Mouse (Mus musculus): ENCODE measurements around the gene Lrp3. TPM values are rescaled to one million over a fixed set of nuclear protein-coding genes. Genes with fewer than 3 reads are reported as not detected.

Lrp3 gene
- polyA plus RNA-seq, 1 experiment from 2014 or later: 7.1 TPM

GRCm38 (mm10) chr7:35230333-35230732 lies 15.0 kb upstream of the Lrp3 start:
- H3K9me3 ChIP-seq: no peaks in the 10 kb centered on the region
- WGBS: 78% methylated on average over 3 of the region's 3 CpGs
- H3K36me3 ChIP-seq: no peaks in the 10 kb centered on the region
- ATAC-seq (ENCODE audit: insufficient read depth, low FRiP score, low read depth): no peak
- H3K9ac ChIP-seq: no peak overlapping the region
- H3K27ac ChIP-seq: no peak overlapping the region
- no peaks in the 10 kb centered on the region for H3K27me3 ChIP-seq (replicated peaks)
- H3K4me3 ChIP-seq (replicated peaks): no peak overlapping the region
- H3K4me2 ChIP-seq: no peak overlapping the region
- no peaks in the 10 kb centered on the region for H3K4me1 ChIP-seq

GRCm38 (mm10) chr7:35220694-35221365 lies 5.5 kb upstream of the Lrp3 start:
- no peak overlapping the region for H3K4me2 ChIP-seq
- no peaks in the 10 kb centered on the region for H3K36me3 ChIP-seq
- H3K27me3 ChIP-seq (replicated peaks): no peaks in the 10 kb centered on the region
- no peak overlapping the region for H3K4me3 ChIP-seq (replicated peaks)
- 66% methylated on average over 9 of the region's 9 CpGs for WGBS
- H3K9ac ChIP-seq: no peak overlapping the region
- H3K9me3 ChIP-seq: no peaks in the 10 kb centered on the region
- no peak for ATAC-seq (ENCODE audit: insufficient read depth, low FRiP score, low read depth)
- no peak overlapping the region for H3K27ac ChIP-seq
- H3K4me1 ChIP-seq: no peaks in the 10 kb centered on the region

DNA sequence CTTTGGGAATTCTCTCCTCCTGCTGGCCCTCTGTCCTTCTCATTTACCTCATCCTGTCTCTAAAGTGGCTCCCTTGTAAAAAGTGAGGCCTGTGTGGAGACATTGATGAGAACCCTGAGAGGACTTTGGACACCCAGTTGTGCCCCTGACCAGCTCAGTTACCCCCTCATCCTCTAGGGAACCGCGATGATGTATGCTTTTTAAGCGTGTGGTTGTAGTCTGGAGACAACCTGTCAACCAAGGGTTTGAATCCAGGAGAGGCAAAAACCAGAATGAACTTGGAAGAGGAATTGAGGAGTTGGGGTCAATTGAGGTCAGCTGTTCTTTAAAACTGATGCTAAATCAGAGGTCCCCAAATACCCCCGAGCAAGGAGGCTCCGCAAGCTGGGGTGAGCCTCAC lies 433 bp upstream of the Lrp3 start:
- WGBS: 45% methylated on average over 5 of the region's 5 CpGs
- ATAC-seq (ENCODE audit: insufficient read depth, low FRiP score, low read depth): no peak
- Histone ChIP-seq H3K9ac (no peak overlapping the region), H3K9me3 (no peaks in the 10 kb centered on the region), H3K4me3 (replicated peaks) (peak overlapping the region; percentile 69), H3K4me2 (peak overlapping the region; percentile 91), H3K27me3 (replicated peaks) (no peaks in the 10 kb centered on the region), H3K36me3 (no peaks in the 10 kb centered on the region), H3K4me1 (peaks cover 10% of the 10 kb centered on the region), H3K27ac (no peak overlapping the region)

- Histone ChIP-seq H3K4me1 (peaks cover 10% of the 10 kb centered on the region), H3K9ac (peak overlapping the region; percentile 60), H3K4me3 (replicated peaks) (peak overlapping the region; percentile 69), H3K27ac (peak overlapping the region; percentile 40; the same call in 1 of the 2 replicates), H3K4me2 (peak overlapping the region; percentile 91), H3K9me3 (no peaks in the 10 kb centered on the region), H3K27me3 (replicated peaks) (no peaks in the 10 kb centered on the region), H3K36me3 (no peaks in the 10 kb centered on the region)
- under 1% methylated on average over 61 of the region's 79 CpGs for WGBS
- ATAC-seq (ENCODE audit: insufficient read depth, low FRiP score, low read depth): peak; percentile 56
These were observed 666 bp downstream of the Lrp3 start for GRCm38 (mm10) chr7:35214442-35215222.

- no peak overlapping the region for H3K27ac ChIP-seq
- no peaks in the 10 kb centered on the region for H3K9me3 ChIP-seq
- H3K9ac ChIP-seq: no peak overlapping the region
- 90% methylated on average over 4 of the region's 4 CpGs for WGBS
- no peak overlapping the region for H3K4me3 ChIP-seq (replicated peaks)
- H3K27me3 ChIP-seq (replicated peaks): no peaks in the 10 kb centered on the region
- no peak overlapping the region for H3K4me2 ChIP-seq
- no peak for ATAC-seq (ENCODE audit: insufficient read depth, low FRiP score, low read depth)
- H3K36me3 ChIP-seq: no peaks in the 10 kb centered on the region
- H3K4me1 ChIP-seq: peaks cover 10% of the 10 kb centered on the region
These were observed 3.5 kb downstream of the Lrp3 start for GRCm38 (mm10) chr7:35211791-35212190.

- Histone ChIP-seq H3K9ac (no peak overlapping the region), H3K4me2 (no peak overlapping the region), H3K9me3 (no peaks in the 10 kb centered on the region), H3K27ac (no peak overlapping the region), H3K36me3 (no peaks in the 10 kb centered on the region; the same call in 1 of the 2 replicates), H3K4me1 (no peaks in the 10 kb centered on the region), H3K4me3 (replicated peaks) (no peak overlapping the region), H3K27me3 (replicated peaks) (no peaks in the 10 kb centered on the region)
- no peak for ATAC-seq (ENCODE audit: insufficient read depth, low FRiP score, low read depth)
These were observed 15.5 kb downstream of the Lrp3 start for GRCm38 (mm10) chr7:35199755-35200154.

DNA sequence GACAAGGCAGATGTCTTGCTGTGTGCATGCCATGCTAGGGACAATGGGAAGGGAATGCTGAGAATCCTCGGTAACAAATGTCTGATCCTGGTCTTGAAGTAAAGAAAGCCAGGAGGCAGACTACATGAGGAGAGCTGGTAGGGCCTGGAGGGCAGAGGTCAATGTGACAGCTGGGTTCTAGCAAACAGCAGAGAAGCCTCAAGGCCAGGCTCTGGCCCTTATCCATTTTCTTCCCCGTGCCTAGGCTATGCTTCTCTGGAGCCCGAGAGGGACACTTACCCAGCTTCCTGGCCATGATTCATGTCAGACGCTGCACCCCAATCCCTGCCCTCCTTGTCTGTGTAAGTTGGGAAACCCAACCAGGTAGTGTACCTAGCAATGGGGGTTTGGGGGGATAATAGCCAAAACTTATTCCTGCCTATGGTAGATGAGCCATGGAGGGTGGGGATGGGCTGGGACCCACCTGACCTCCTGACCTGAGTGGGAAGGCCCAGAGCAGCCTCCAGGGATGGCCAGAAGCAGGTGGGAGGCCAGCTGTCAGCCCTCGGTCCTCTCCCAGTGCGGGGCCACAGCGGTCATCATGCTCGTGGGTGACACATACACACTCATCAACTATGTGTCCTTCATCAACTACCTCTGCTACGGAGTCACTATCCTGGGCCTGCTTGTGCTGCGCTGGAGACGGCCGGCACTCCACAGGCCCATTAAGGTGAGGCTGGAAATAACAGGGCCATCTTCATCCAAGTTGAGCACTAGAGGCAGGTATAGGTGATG lies 16.1 kb downstream of the Lrp3 start:
- no peaks in the 10 kb centered on the region for H3K4me1 ChIP-seq
- 81% methylated on average over 12 of the region's 12 CpGs for WGBS

GRCm38 (mm10) chr7:35197022-35197421 lies 18.3 kb downstream of the Lrp3 start:
- WGBS: 51% methylated on average over 2 of the region's 2 CpGs
- Histone ChIP-seq H3K36me3 (no peaks in the 10 kb centered on the region; the same call in 1 of the 2 replicates), H3K4me3 (replicated peaks) (no peak overlapping the region), H3K4me1 (no peaks in the 10 kb centered on the region), H3K9ac (no peak overlapping the region), H3K27ac (no peak overlapping the region), H3K9me3 (no peaks in the 10 kb centered on the region), H3K27me3 (replicated peaks) (no peaks in the 10 kb centered on the region), H3K4me2 (no peak overlapping the region)
- no peak for ATAC-seq (ENCODE audit: insufficient read depth, low FRiP score, low read depth)

More for the DNA sequence above, 16.1 kb downstream of the Lrp3 start:
- no peaks in the 10 kb centered on the region for H3K9me3 ChIP-seq
- no peak for ATAC-seq (ENCODE audit: insufficient read depth, low FRiP score, low read depth)
- no peak overlapping the region for H3K4me2 ChIP-seq
- H3K27ac ChIP-seq: no peak overlapping the region
- H3K9ac ChIP-seq: no peak overlapping the region
- no peaks in the 10 kb centered on the region; the same call in 1 of the 2 replicates for H3K36me3 ChIP-seq
- H3K27me3 ChIP-seq (replicated peaks): no peaks in the 10 kb centered on the region
- H3K4me3 ChIP-seq (replicated peaks): no peak overlapping the region

DNA sequence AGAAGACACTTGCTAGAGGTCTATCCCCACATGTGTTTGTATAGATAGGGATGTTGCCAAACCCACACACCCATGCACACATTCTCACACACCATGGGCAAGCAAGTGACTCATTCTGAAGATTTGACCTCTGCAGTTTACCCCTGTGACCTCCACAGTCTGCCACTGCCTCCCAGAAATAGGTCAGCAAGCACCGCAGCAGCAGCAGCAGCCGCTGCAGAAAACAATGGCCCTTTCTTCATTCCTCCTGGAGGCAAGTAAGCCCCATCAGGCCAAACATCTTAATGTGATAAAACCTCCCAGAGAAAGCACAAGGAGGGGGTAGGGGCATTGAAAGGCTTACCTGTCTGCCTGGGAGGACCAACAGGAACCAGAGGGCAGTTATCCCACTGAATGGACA lies 24.0 kb downstream of the Lrp3 start:
- Histone ChIP-seq H3K36me3 (no peaks in the 10 kb centered on the region), H3K9me3 (no peaks in the 10 kb centered on the region), H3K4me1 (peaks cover 3% of the 10 kb centered on the region; the same call in 1 of the 2 replicates), H3K4me2 (no peak overlapping the region), H3K27me3 (replicated peaks) (peaks cover 20% of the 10 kb centered on the region), H3K27ac (no peak overlapping the region), H3K4me3 (replicated peaks) (no peak overlapping the region), H3K9ac (no peak overlapping the region)
- ATAC-seq (ENCODE audit: insufficient read depth, low FRiP score, low read depth): no peak
- WGBS: 32% methylated on average over 2 of the region's 2 CpGs

- H3K4me1 ChIP-seq: peaks cover 17% of the 10 kb centered on the region
- no peak overlapping the region for H3K4me3 ChIP-seq (replicated peaks)
- H3K36me3 ChIP-seq: no peaks in the 10 kb centered on the region
- H3K27me3 ChIP-seq (replicated peaks): peaks cover 34% of the 10 kb centered on the region
- no peak overlapping the region for H3K9ac ChIP-seq
- no peaks in the 10 kb centered on the region for H3K9me3 ChIP-seq
- H3K4me2 ChIP-seq: no peak overlapping the region
- no peak for ATAC-seq (ENCODE audit: insufficient read depth, low FRiP score, low read depth)
- H3K27ac ChIP-seq: no peak overlapping the region
- 63% methylated on average over 5 of the region's 5 CpGs for WGBS
These were observed 25.6 kb downstream of the Lrp3 start for GRCm38 (mm10) chr7:35189699-35190098.

DNA sequence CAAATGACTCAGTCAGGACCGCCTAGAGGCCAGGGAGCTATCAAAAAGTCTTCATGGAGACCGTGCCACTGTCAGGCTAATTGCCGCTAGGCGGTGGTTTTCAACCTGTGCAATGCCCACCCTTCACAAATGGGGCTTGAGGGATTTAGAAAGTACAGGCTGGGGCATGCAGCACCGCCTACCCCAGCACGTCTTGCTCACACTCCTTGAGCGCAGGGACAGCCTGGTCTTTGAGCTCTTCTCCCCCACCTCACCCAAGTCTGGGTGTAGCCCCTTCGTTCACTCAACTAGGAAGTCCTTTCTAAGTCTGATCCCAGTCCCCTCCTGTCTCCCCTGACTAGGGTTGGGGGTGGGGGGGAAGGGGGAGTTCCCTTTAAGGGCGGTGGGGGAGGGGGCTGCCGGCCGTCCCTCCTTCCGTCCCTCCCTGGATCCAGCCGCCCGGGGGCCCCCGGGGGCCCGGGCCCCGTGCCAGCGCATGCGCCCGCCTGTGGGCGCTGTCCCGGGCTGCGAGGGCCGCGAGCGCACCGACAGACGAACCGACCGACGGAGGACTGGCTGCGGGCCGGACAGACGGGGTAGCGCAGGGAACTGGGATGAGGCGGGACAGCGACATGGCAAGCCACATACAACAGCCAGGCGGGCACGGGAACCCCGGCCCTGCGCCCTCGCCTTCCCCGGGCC lies 29.3 kb downstream of the Lrp3 start, which contains the start of gene Slc7a10:
Slc7a10 (plus strand) TSS at position 497 of the 681 bp plus-strand sequence.
- H3K4me1 ChIP-seq: peaks cover 17% of the 10 kb centered on the region
- ATAC-seq (ENCODE audit: insufficient read depth, low FRiP score, low read depth): peak; percentile 54
- peak within 1 kb of the TSS; percentile 42 for H3K4me3 ChIP-seq (replicated peaks)
- H3K27ac ChIP-seq: no peak within 1 kb of the TSS
- peak within 1 kb of the TSS; percentile 75 for H3K4me2 ChIP-seq
- no peaks in the 10 kb centered on the region for H3K36me3 ChIP-seq
- peaks cover 34% of the 10 kb centered on the region for H3K27me3 ChIP-seq (replicated peaks)
- 2% methylated on average over 40 of the region's 43 CpGs for WGBS
- H3K9me3 ChIP-seq: no peaks in the 10 kb centered on the region
- H3K9ac ChIP-seq: peak within 1 kb of the TSS; percentile 7; the same call in 1 of the 2 replicates
